Mouse (Mus musculus): ENCODE measurements around the gene Syngap1.
"Not testable (repeated sequence)": the region's sequence is repeated elsewhere in the genome, so short reads cannot be mapped to it uniquely, and the experiment has no call there.

- not testable (repeated sequence) for TF ChIP-seq CTCF (IDR thresholded peaks at IDR 0.05; ENCODE audit: control insufficient read depth, insufficient read depth, insufficient read length); USF1 (IDR thresholded peaks at IDR 0.05; ENCODE audit: low read depth); MAX (IDR thresholded peaks at IDR 0.05); MYOD1 (IDR thresholded peaks at IDR 0.05; ENCODE audit: control insufficient read depth, insufficient read length, low read depth)
Observed at GRCm38 (mm10) chr17:26919516-26919915, 21.5 kb upstream of the Syngap1 start.
